Mouse (Mus musculus) cerebellum, adult 2 months (tissue): ENCODE data around the gene Cyp2d22.

Experiments
- CTCF ChIP-seq: fragments of 200-500 bp; IDR thresholded peaks from 2 replicates; pipeline ENCODE4 v1.5.1; 2011; ENCODE audit warnings: low read depth, mild to moderate bottlenecking, control low read depth, low read length, moderate library complexity, borderline replicate concordance; ENCODE audit not compliant: insufficient read depth
- POLR2A ChIP-seq: fragments of 200-500 bp; IDR thresholded peaks from 2 replicates; pipeline ENCODE4 v1.6.1; 2011; ENCODE audit warnings: low read length, control low read depth, borderline replicate concordance; ENCODE audit not compliant: insufficient read depth

DNA sequence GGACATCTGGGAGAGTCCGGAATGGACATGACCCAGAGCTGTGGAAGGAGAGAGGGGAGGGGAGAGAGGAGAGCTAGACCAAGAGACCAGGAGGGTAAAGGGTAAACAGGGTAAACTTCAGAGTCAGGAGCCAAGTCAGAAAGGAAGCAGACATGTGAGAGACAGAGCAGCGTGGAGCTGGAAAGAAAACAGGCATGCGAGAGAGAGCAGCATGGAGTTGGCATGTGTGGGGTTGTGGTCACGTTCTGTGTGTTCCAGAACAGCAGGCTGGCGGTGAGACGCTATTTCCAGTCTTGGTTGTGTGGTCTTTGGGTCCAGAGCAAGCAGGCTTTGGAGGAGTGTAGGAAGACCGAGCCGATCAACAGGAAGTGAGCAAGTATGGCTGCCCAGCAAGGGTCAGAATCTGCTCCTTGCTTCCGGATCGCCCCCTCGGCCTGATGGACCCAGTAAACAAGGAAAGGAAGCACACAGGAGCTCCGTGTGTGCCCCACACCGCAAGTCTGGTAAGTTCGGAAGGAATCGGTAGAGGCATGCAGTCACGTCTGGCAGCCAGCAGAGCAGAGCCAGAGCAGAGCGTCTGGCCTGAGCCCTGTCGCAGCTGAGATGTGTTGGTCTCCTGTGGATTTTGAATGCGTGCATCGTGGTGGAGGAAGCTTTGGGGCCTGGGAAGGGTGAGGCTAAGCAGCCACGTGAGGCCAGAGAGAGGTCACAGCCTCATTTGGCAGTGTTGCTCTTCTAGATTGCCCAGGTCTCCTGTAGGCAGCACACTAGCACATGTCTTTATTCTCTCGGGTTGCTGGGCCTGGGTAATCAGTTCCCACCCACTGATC, 21.4 kb downstream of the Cyp2d22 start:
- TF ChIP-seq POLR2A (no peak), CTCF (no peak)
